Mouse (Mus musculus): ENCODE results near the gene Dpysl4. TPM values are rescaled to one million over a fixed set of nuclear protein-coding genes. Genes with fewer than 3 reads are reported as not detected.
A peak's percentile ranks its signal among the peaks of the same experiment; 100 is the strongest.

The Dpysl4 gene
- polyA plus RNA-seq, 1 experiment, result 0.25 TPM

GRCm38 (mm10) chr7:139147360-139147759, 61.6 kb downstream of the Dpysl4 start:
- Histone ChIP-seq H3K27me3 (replicated peaks; ENCODE audit: control insufficient read depth, insufficient read depth, low read length) (no peaks in the 10 kb centered on the region), H3K4me3 (ENCODE audit: insufficient read depth, low read depth, low read length) (no peak overlapping the region), H3K4me1 (ENCODE audit: control insufficient read depth, insufficient read depth, low read length) (no peaks in the 10 kb centered on the region), H3K36me3 (ENCODE audit: control insufficient read depth, insufficient read depth, low read length) (no peaks in the 10 kb centered on the region), H3K27ac (ENCODE audit: insufficient read depth, low read depth, low read length) (no peak overlapping the region)
- 66% methylated on average over 4 of the region's 4 CpGs for WGBS
- DNase-seq, result peak; percentile 17
- TF ChIP-seq CTCF (conservative IDR thresholded peaks at IDR 0.05; ENCODE audit: insufficient read depth, insufficient read length, low read depth, low read length), result no peak
- TF ChIP-seq POLR2A (IDR thresholded peaks at IDR 0.05; ENCODE audit: low read depth, low read length), result no peak

GRCm38 (mm10) chr7:139149373-139149772, 63.6 kb downstream of the Dpysl4 start:
- Histone ChIP-seq H3K36me3 (ENCODE audit: control insufficient read depth, insufficient read depth, low read length) (no peaks in the 10 kb centered on the region), H3K4me3 (ENCODE audit: insufficient read depth, low read depth, low read length) (no peak overlapping the region), H3K27ac (ENCODE audit: insufficient read depth, low read depth, low read length) (no peak overlapping the region), H3K4me1 (ENCODE audit: control insufficient read depth, insufficient read depth, low read length) (no peaks in the 10 kb centered on the region), H3K27me3 (replicated peaks; ENCODE audit: control insufficient read depth, insufficient read depth, low read length) (no peaks in the 10 kb centered on the region)
- TF ChIP-seq POLR2A (IDR thresholded peaks at IDR 0.05; ENCODE audit: low read depth, low read length) (no peak), CTCF (conservative IDR thresholded peaks at IDR 0.05; ENCODE audit: insufficient read depth, insufficient read length, low read depth, low read length) (no peak)
- WGBS, result 56% methylated on average over 6 of the region's 7 CpGs
- no peak for DNase-seq

GRCm38 (mm10) chr7:139151116-139151515, 65.3 kb downstream of the Dpysl4 start:
- H3K27me3 ChIP-seq (replicated peaks; ENCODE audit: control insufficient read depth, insufficient read depth, low read length), result no peaks in the 10 kb centered on the region
- peak; percentile 59 for DNase-seq
- H3K4me1 ChIP-seq (ENCODE audit: control insufficient read depth, insufficient read depth, low read length), result peaks cover 2% of the 10 kb centered on the region; the same call in 1 of the 2 replicates
- no peaks in the 10 kb centered on the region for H3K36me3 ChIP-seq (ENCODE audit: control insufficient read depth, insufficient read depth, low read length)
- H3K4me3 ChIP-seq (ENCODE audit: insufficient read depth, low read depth, low read length), result no peak overlapping the region
- H3K27ac ChIP-seq (ENCODE audit: insufficient read depth, low read depth, low read length), result no peak overlapping the region
- TF ChIP-seq CTCF (conservative IDR thresholded peaks at IDR 0.05; ENCODE audit: insufficient read depth, insufficient read length, low read depth, low read length) (no peak), POLR2A (IDR thresholded peaks at IDR 0.05; ENCODE audit: low read depth, low read length) (no peak)
- WGBS, result 28% methylated on average over 10 of the region's 10 CpGs

Other genes starting within 250 kb of the Dpysl4 start
- 24.2 and 24.3 TPM in 2 replicates for gene Ppp2r2d, start 239.9 kb upstream of the Dpysl4 start, polyA plus RNA-seq (2012; rRNA removed)
- gene Mapk1ip1, start 239.7 kb upstream of the Dpysl4 start, polyA plus RNA-seq (2012; rRNA removed), result 43.5 and 64.0 TPM in 2 replicates
- 69.2 and 70.5 TPM in 2 replicates for gene Bnip3, start 176.5 kb upstream of the Dpysl4 start, polyA plus RNA-seq (2012; rRNA removed)
- gene Jakmip3, start 145.3 kb upstream of the Dpysl4 start, polyA plus RNA-seq (2012; rRNA removed), result 0.03 and 0.06 TPM in 2 replicates
- gene Lrrc27, start 127.0 kb downstream of the Dpysl4 start, polyA plus RNA-seq (2012; rRNA removed), result 3.3 and 3.7 TPM in 2 replicates
- gene Stk32c, start 127.3 kb downstream of the Dpysl4 start, polyA plus RNA-seq (2012; rRNA removed), result 3.1 and 3.2 TPM in 2 replicates
- gene Pwwp2b, start 162.5 kb downstream of the Dpysl4 start, polyA plus RNA-seq (2012; rRNA removed), result 7.9 and 8.0 TPM in 2 replicates